Mouse (Mus musculus) heart, embryonic 14.5 days (tissue): ENCODE measurements at regions not wholly inside any gene's neighbourhood (a gene's known extent, or its start where the extent isn't known, plus 50 kb on each side); places are given as distances from the start of the nearest gene placed in this dataset.

ENCODE experiments used
- ATAC-seq: fragments of 200-750 bp; cut with Nextera tagmentation; 2 replicates; pipeline ENCODE4 v1.8.0; 2017; ENCODE audit warnings: low read depth, moderate TSS enrichment; ENCODE audit not compliant: insufficient number of reproducible peaks, insufficient read depth, low FRiP score
- H3K27ac ChIP-seq, 2 experiments: fragments of 200-500 bp in 1 of 2; fragments of 300-500 bp in 1 of 2; sonication (generic) in 1 of 2; replicated peaks in 1 of 2; 2 replicates each; pipeline ENCODE4 v1.5.1; 2012 to 2014; ENCODE audit warnings: low read depth in 2 of 2, low read length in 2 of 2, control low read depth in 1 of 2, mild to moderate bottlenecking in 1 of 2, mixed read lengths in 1 of 2; ENCODE audit not compliant: control insufficient read depth in 1 of 2, insufficient read depth in 1 of 2
- H3K27me3 ChIP-seq: fragments of 300-500 bp; sonication (generic); 2 replicates; pipeline ENCODE4 v1.6.1; 2014; ENCODE audit warnings: mild to moderate bottlenecking, low read length, control low read depth; ENCODE audit not compliant: control insufficient read depth, insufficient read depth
- H3K36me3 ChIP-seq: fragments of 300-500 bp; sonication (generic); 2 replicates; pipeline ENCODE4 v1.6.1; 2014; ENCODE audit warnings: mild to moderate bottlenecking, control low read depth, low read length, mixed read lengths; ENCODE audit not compliant: control insufficient read depth, insufficient read depth
- H3K4me1 ChIP-seq, 2 experiments: fragments of 200-500 bp in 1 of 2; fragments of 300-500 bp in 1 of 2; sonication (generic) in 1 of 2; 2 replicates each; pipeline ENCODE4 v1.6.1; 2012 to 2014; ENCODE audit warnings: low read length in 2 of 2, control low read depth in 1 of 2, mixed read lengths in 1 of 2; ENCODE audit not compliant: control insufficient read depth in 2 of 2, insufficient read depth in 2 of 2
- H3K4me2 ChIP-seq: fragments of 300-500 bp; sonication (generic); 2 replicates; pipeline ENCODE4 v1.6.1; 2014; ENCODE audit warnings: mild to moderate bottlenecking, low read length
- H3K4me3 ChIP-seq, 2 experiments: fragments of 200-500 bp in 1 of 2; fragments of 300-500 bp in 1 of 2; sonication (generic) in 1 of 2; 2 replicates each; pipeline ENCODE4 v1.5.1; 2012 to 2014; ENCODE audit warnings: low read length in 2 of 2, mild to moderate bottlenecking in 2 of 2, control low read depth in 1 of 2, low read depth in 1 of 2, moderate library complexity in 1 of 2; ENCODE audit not compliant: control insufficient read depth in 1 of 2, insufficient read depth in 1 of 2
- H3K9ac ChIP-seq: fragments of 300-500 bp; sonication (generic); 2 replicates; pipeline ENCODE4 v1.6.1; 2014; ENCODE audit warnings: mild to moderate bottlenecking, low read length
- H3K9me3 ChIP-seq: fragments of 300-500 bp; sonication (generic); 2 replicates; pipeline ENCODE4 v1.6.1; 2016; ENCODE audit warnings: low read length, control low read depth; ENCODE audit not compliant: control insufficient read depth
- WGBS: fragments of 180-500 bp; shearing (Covaris S2); extraction: QIAGEN DNeasy Blood & Tissue Kit; methylation state at CpG from one replicate; pipeline ENCODE4 v1.1.7; 2014; 5-methylcytosine and 5-hydroxymethylcytosine counted together

- no peak for ATAC-seq
- H3K9ac ChIP-seq, result no peak overlapping the region
- H3K27me3 ChIP-seq, result no peaks in the 10 kb centered on the region
- no peaks in the 10 kb centered on the region for H3K36me3 ChIP-seq
- no peaks in the 10 kb centered on the region for H3K9me3 ChIP-seq
- no peak overlapping the region for H3K4me3 ChIP-seq
- 57% methylated on average over 4 of the region's 4 CpGs for WGBS
- H3K27ac ChIP-seq, result no peak overlapping the region
- no peak overlapping the region for H3K4me2 ChIP-seq
- H3K4me1 ChIP-seq, result no peaks in the 10 kb centered on the region
These were observed 249.3 kb upstream of the Tle4 start for GRCm38 (mm10) chr19:14847120-14847519.

DNA sequence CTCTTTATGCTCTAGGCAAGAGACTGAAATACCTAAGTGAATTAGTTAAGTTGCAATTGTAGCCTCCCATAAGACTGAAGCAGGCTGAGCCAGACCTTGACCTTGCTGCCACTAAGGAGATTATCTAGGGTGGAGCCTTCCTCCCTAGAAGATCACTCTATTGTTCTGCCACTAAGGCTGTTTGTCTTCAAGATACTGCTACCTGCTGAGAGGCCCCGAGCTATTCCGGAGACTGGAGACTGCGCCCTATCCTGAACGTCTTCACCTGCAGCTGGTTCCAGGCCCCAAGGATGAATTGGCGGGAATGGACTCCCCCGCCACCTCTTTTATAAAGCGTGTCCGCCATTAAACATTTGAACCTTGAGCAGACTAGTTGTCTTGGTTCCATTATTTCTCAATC, 237.8 kb upstream of the Tle4 start:
- Histone ChIP-seq H3K27ac (no peak overlapping the region), H3K4me3 (no peak overlapping the region), H3K4me1 (no peaks in the 10 kb centered on the region), H3K9me3 (no peaks in the 10 kb centered on the region), H3K9ac (no peak overlapping the region), H3K36me3 (no peaks in the 10 kb centered on the region), H3K4me2 (no peak overlapping the region), H3K27me3 (no peaks in the 10 kb centered on the region)
- WGBS, result 66% methylated on average over 8 of the region's 8 CpGs
- no peak for ATAC-seq

DNA sequence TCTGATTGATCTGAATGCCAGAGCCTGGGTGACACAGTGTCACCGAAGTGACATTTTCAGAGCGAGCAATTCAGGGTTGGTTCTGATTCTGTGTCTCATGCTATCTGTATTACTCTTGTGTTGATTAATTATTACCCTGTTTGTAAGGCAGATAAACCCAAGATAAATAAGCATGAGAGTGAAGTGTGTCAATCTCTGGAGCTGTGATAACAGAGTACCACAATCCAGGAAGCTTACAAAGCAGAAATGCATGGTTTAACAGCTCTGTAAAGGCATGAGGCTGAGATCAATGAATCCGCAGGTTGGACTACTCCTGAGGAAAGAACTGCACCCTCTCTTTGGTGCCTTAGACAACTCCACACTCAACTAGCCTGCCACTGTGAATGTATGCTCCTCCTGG, 218.5 kb upstream of the Tle4 start:
- Histone ChIP-seq H3K36me3 (no peaks in the 10 kb centered on the region), H3K4me2 (no peak overlapping the region), H3K4me1 (no peaks in the 10 kb centered on the region), H3K27me3 (no peaks in the 10 kb centered on the region), H3K9me3 (no peaks in the 10 kb centered on the region), H3K27ac (no peak overlapping the region), H3K9ac (no peak overlapping the region), H3K4me3 (no peak overlapping the region)
- 64% methylated on average over 3 of the region's 3 CpGs for WGBS
- no peak for ATAC-seq

DNA sequence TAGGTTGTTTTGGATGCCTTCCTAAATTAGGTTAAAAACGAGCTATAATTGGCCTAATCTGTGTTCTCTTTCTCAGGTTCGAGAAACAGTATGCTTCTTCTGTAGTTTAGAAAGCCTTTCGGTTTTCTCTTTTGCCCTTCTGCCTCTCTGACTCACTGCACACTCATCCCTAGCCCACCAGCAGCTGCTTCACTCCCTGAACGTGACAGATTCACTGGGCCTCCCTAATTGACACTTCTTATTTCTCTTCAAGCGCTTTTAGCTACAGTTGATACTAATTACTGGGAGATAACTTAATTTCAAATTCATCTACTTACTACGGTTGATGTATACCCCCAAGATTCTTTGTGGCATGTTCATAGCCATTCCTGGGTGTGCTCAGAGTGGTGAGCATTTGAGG, 208.9 kb upstream of the Tle4 start:
- Histone ChIP-seq H3K4me2 (no peak overlapping the region), H3K9me3 (no peaks in the 10 kb centered on the region), H3K27ac (no peak overlapping the region), H3K36me3 (no peaks in the 10 kb centered on the region), H3K9ac (no peak overlapping the region), H3K4me3 (no peak overlapping the region), H3K4me1 (peaks cover 0 to 13% of the 10 kb centered on the region in 2 experiments; a peak in 3 of 4 replicates), H3K27me3 (peaks cover 19% of the 10 kb centered on the region)
- 67% methylated on average over 6 of the region's 6 CpGs for WGBS
- no peak for ATAC-seq

- H3K27me3 ChIP-seq, result peaks cover 38% of the 10 kb centered on the region
- H3K4me2 ChIP-seq, result no peak overlapping the region
- 17% methylated on average over 5 of the region's 5 CpGs for WGBS
- H3K4me3 ChIP-seq, result no peak overlapping the region
- no peak for ATAC-seq
- peaks cover 2 to 13% of the 10 kb centered on the region in 2 experiments; a peak in 3 of 4 replicates for H3K4me1 ChIP-seq
- H3K9ac ChIP-seq, result no peak overlapping the region
- H3K9me3 ChIP-seq, result no peaks in the 10 kb centered on the region
- no peaks in the 10 kb centered on the region for H3K36me3 ChIP-seq
- H3K27ac ChIP-seq, result no peak overlapping the region
These were observed 205.2 kb upstream of the Tle4 start for GRCm38 (mm10) chr19:14802909-14803650.

DNA sequence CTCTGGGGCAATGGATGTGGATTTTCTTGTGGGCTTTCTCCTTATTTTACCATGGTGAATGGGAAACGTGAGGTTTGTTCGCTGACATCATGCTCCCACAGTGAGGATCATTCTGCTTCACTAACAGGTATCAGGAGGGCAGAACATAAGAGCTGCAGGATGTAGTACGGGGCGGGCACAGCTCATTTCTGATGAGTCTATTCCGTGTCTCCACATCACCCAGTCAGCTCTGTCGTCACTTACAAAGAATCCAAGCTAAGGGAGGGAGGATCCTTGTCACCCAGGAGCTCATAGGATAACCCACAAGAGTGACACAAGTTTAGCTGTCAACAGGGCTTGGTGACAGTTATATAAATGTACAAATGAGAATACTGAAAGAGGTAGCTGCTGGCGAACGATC, 203.8 kb upstream of the Tle4 start:
- H3K27me3 ChIP-seq, result peaks cover 38% of the 10 kb centered on the region
- H3K4me2 ChIP-seq, result 0 out of 2 replicates have a peak overlapping the region, but pooled peaks have one; percentile 12
- 37% methylated on average over 8 of the region's 8 CpGs for WGBS

DNA sequence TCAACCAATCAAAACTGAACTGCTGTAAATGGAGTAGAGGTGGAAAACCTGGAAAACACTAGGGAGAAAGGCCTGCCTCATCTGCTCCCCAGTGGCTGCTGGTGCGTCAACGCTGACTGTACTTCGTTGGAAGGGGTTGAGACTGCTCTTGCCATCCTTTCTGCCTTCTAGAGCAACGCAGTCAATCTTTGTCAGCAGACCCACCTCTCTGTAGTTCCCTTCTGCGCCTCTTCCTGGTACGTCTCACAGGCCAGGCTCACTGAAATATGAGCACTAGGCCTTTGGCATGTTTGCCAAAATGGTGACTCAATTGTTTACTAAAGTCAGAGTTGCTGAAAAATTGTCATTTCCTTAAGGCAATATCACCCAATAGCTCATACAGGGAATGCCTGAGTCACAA, 201.2 kb upstream of the Tle4 start:
- ATAC-seq, result no peak
- no peak overlapping the region for H3K9ac ChIP-seq
- H3K4me2 ChIP-seq, result no peak overlapping the region
- no peaks in the 10 kb centered on the region for H3K36me3 ChIP-seq
- H3K4me1 ChIP-seq, result peaks cover 2 to 13% of the 10 kb centered on the region in 2 experiments; a peak in 3 of 4 replicates
- 84% methylated on average over 6 of the region's 6 CpGs for WGBS
- H3K4me3 ChIP-seq, result no peak overlapping the region
- H3K27me3 ChIP-seq, result peaks cover 28% of the 10 kb centered on the region
- no peak overlapping the region for H3K27ac ChIP-seq
- H3K9me3 ChIP-seq, result no peaks in the 10 kb centered on the region

More for the DNA sequence above, 203.8 kb upstream of the Tle4 start:
- H3K4me1 ChIP-seq, result peaks cover 2 to 13% of the 10 kb centered on the region in 2 experiments; a peak in 3 of 4 replicates
- H3K9ac ChIP-seq, result no peak overlapping the region
- H3K4me3 ChIP-seq, result no peak overlapping the region
- no peaks in the 10 kb centered on the region for H3K9me3 ChIP-seq
- ATAC-seq, result no peak
- no peak overlapping the region for H3K27ac ChIP-seq
- no peaks in the 10 kb centered on the region for H3K36me3 ChIP-seq

GRCm38 (mm10) chr19:14798417-14798816, 200.6 kb upstream of the Tle4 start:
- ATAC-seq, result no peak

More at GRCm38 (mm10) chr19:14798417-14798816, 200.6 kb upstream of the Tle4 start:
- peaks cover 2 to 12% of the 10 kb centered on the region in 2 experiments; a peak in 3 of 4 replicates for H3K4me1 ChIP-seq
- peaks cover 31% of the 10 kb centered on the region for H3K27me3 ChIP-seq
- WGBS, result 86% methylated on average over 7 of the region's 7 CpGs
- no peaks in the 10 kb centered on the region for H3K36me3 ChIP-seq
- no peak overlapping the region for H3K4me2 ChIP-seq
- no peak overlapping the region for H3K4me3 ChIP-seq
- H3K27ac ChIP-seq, result no peak overlapping the region
- no peaks in the 10 kb centered on the region for H3K9me3 ChIP-seq
- H3K9ac ChIP-seq, result no peak overlapping the region
